Mouse (Mus musculus) forebrain, embryonic 15.5 days (tissue): ENCODE measurements at regions not wholly inside any gene's neighbourhood (a gene's known extent, or its start where the extent isn't known, plus 50 kb on each side); places are given as distances from the start of the nearest gene placed in this dataset.

Experiments used
- ATAC-seq: fragments of 200-750 bp; cut with Nextera tagmentation; replicated peaks from 2 replicates; pipeline ENCODE4 v1.8.0; 2017; ENCODE audit warnings: mild to moderate bottlenecking, moderate TSS enrichment, moderate library complexity
- H3K27ac ChIP-seq: fragments of 300-500 bp; sonication (generic); replicated peaks from 2 replicates; pipeline ENCODE4 v1.5.1; 2015; ENCODE audit warnings: mild to moderate bottlenecking, inconsistent platforms
- H3K27me3 ChIP-seq: fragments of 300-500 bp; sonication (generic); 2 replicates; pipeline ENCODE4 v1.6.1; 2015; ENCODE audit warnings: inconsistent platforms
- H3K36me3 ChIP-seq: fragments of 300-500 bp; sonication (generic); 2 replicates; pipeline ENCODE4 v1.6.1; 2015; ENCODE audit warnings: mild to moderate bottlenecking, inconsistent platforms
- H3K4me1 ChIP-seq: fragments of 300-500 bp; sonication (generic); 2 replicates; pipeline ENCODE4 v1.6.1; 2015; ENCODE audit warnings: inconsistent platforms
- H3K4me2 ChIP-seq: fragments of 300-500 bp; sonication (generic); replicated peaks from 2 replicates; pipeline ENCODE4 v1.6.1; 2015; ENCODE audit warnings: mild to moderate bottlenecking, inconsistent platforms
- H3K4me3 ChIP-seq: fragments of 300-500 bp; sonication (generic); 2 replicates; pipeline ENCODE4 v1.5.1; 2015; ENCODE audit warnings: mild to moderate bottlenecking, inconsistent platforms
- H3K9ac ChIP-seq: fragments of 300-500 bp; sonication (generic); replicated peaks from 2 replicates; pipeline ENCODE4 v1.6.1; 2015; ENCODE audit warnings: mild to moderate bottlenecking, inconsistent platforms
- H3K9me3 ChIP-seq: fragments of 300-500 bp; sonication (generic); 2 replicates; pipeline ENCODE4 v1.6.1; 2016; ENCODE audit warnings: inconsistent platforms
- WGBS: fragments of 180-500 bp; shearing (Covaris S2); methylation state at CpG from one replicate; pipeline ENCODE4 v1.1.7; 2015; ENCODE audit warnings: mixed read lengths; 5-methylcytosine and 5-hydroxymethylcytosine counted together

- no peak overlapping the region for H3K27ac ChIP-seq
- H3K9me3 ChIP-seq: no peaks in the 10 kb centered on the region
- H3K9ac ChIP-seq: no peak overlapping the region
- no peaks in the 10 kb centered on the region for H3K4me1 ChIP-seq
- no peak for ATAC-seq
- no peaks in the 10 kb centered on the region for H3K36me3 ChIP-seq
- no peak overlapping the region for H3K4me2 ChIP-seq
- WGBS: 72% methylated on average over 2 of the region's 2 CpGs
- no peaks in the 10 kb centered on the region for H3K27me3 ChIP-seq
- H3K4me3 ChIP-seq: no peak overlapping the region
Measured at GRCm38 (mm10) chr10:108071424-108071823, 90.6 kb upstream of the Ppp1r12a start.

DNA sequence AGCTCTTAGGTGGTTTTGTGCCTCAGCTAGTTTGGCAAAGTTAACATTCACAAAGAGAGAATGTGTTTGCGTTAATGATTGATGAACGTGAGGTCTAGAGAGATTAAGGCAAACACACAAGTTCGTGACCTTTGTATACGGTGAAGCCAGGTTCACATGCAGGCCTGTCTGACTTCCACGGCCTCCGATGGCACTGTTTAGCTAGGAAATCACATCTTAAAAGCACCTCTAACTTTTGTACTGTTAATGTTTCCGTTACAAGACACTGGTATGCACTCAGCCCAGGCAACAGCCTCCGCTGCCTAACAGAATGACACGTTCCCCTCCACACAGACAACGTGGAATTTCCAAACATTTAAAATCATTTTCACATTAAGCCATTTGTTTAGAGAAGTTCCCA is 94.3 kb upstream of the Ppp1r12a start:
- Histone ChIP-seq H3K9ac (no peak overlapping the region), H3K4me3 (no peak overlapping the region), H3K27ac (no peak overlapping the region), H3K27me3 (no peaks in the 10 kb centered on the region), H3K4me2 (no peak overlapping the region), H3K9me3 (no peaks in the 10 kb centered on the region), H3K36me3 (no peaks in the 10 kb centered on the region), H3K4me1 (no peaks in the 10 kb centered on the region)
- no peak for ATAC-seq
- 83% methylated on average over 10 of the region's 10 CpGs for WGBS

DNA sequence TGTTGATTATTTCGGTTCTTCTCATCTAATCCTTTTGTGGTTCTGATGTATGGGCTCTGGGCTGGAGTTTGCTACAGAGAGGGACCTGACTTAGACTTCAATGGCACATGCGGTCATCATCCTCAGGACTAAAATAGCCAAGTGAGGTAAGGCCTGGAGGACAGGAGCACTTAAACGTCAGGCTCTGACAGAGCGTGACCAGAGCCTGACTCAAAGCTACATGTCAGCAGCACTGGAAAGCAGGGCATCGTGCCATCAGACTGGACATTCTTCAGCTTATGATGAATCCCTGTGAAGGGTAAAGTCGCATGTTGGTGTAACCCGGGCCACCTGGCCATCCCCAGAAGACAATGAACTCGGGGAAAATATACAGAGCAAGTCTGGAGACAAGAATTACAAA is 95.8 kb upstream of the Ppp1r12a start:
- ATAC-seq: no peak
- no peaks in the 10 kb centered on the region for H3K27me3 ChIP-seq
- no peaks in the 10 kb centered on the region for H3K36me3 ChIP-seq
- no peaks in the 10 kb centered on the region for H3K4me1 ChIP-seq
- H3K9me3 ChIP-seq: no peaks in the 10 kb centered on the region
- no peak overlapping the region for H3K27ac ChIP-seq
- WGBS: 89% methylated on average over 8 of the region's 8 CpGs
- H3K4me2 ChIP-seq: no peak overlapping the region
- H3K9ac ChIP-seq: no peak overlapping the region
- H3K4me3 ChIP-seq: no peak overlapping the region

DNA sequence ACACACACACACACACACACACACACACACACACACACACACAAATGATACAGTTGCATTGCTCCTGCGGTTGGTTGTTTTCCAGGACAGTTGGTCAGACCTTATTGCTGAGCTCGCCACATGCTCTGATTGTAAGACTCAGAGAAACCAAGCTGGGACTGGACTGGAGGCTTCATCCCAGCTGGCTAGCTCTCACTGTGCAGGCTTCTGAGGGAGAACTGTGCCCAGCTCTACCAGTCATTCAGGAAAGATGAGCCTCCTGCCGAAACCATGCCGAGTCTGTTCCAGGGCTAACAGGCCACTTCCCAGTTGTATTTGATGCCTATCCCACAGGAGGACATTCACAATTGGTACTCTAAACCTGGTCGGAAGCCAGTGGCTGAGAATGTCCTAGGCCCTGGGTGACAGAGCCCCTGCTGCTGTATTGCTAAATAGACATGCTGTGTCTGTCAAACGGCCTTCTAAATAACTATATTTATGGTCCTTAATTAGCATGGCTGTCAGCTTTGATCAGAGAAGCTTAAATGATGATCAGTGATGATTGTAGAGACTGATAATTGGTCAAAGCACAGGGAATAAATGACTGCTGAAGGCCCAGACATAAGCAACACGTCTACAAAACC is 100.1 kb upstream of the Ppp1r12a start:
- WGBS: 41% methylated on average over 7 of the region's 7 CpGs
- H3K4me3 ChIP-seq: no peak overlapping the region
- no peaks in the 10 kb centered on the region for H3K36me3 ChIP-seq
- no peak overlapping the region for H3K4me2 ChIP-seq
- ATAC-seq: peak; percentile 75
- H3K27me3 ChIP-seq: no peaks in the 10 kb centered on the region
- no peaks in the 10 kb centered on the region for H3K9me3 ChIP-seq
- no peak overlapping the region for H3K27ac ChIP-seq
- H3K9ac ChIP-seq: no peak overlapping the region
- no peaks in the 10 kb centered on the region for H3K4me1 ChIP-seq

GRCm38 (mm10) chr10:108060554-108060953 is 101.4 kb upstream of the Ppp1r12a start:
- Histone ChIP-seq H3K9me3 (no peaks in the 10 kb centered on the region), H3K9ac (no peak overlapping the region), H3K27me3 (no peaks in the 10 kb centered on the region), H3K36me3 (no peaks in the 10 kb centered on the region), H3K4me1 (no peaks in the 10 kb centered on the region), H3K4me2 (no peak overlapping the region), H3K4me3 (no peak overlapping the region), H3K27ac (no peak overlapping the region)
- 64% methylated on average over 3 of the region's 3 CpGs for WGBS
- 0 out of 2 replicates have a peak, but pooled peaks have one; percentile 38 for ATAC-seq

DNA sequence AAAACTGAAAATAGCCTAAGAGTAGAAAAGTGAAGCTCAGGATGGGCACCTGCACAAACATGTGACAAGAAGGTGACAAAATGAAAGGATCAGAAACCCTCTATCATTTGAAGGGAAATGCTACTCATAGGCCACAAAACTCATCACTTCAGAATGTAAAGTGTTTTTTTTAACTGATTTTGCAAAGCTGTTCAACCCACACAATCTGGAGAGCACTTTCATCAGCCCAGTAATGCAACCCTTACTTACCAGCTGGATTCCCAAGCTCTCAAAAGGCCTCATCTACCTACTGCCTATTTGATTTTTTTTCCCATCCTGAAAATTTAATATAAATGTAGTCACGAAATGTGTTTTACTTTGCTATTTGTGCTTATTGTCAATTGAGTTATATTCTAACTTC is 110.4 kb upstream of the Ppp1r12a start:
- Histone ChIP-seq H3K4me2 (no peak overlapping the region), H3K27ac (no peak overlapping the region), H3K4me1 (no peaks in the 10 kb centered on the region), H3K27me3 (no peaks in the 10 kb centered on the region), H3K4me3 (no peak overlapping the region), H3K9ac (no peak overlapping the region), H3K36me3 (no peaks in the 10 kb centered on the region), H3K9me3 (no peaks in the 10 kb centered on the region)
- WGBS: 95% methylated on average over 1 of the region's 1 CpGs
- ATAC-seq: no peak

GRCm38 (mm10) chr10:108048426-108048825 is 113.6 kb upstream of the Ppp1r12a start:
- H3K27me3 ChIP-seq: no peaks in the 10 kb centered on the region
- H3K4me1 ChIP-seq: no peaks in the 10 kb centered on the region
- no peak overlapping the region for H3K4me3 ChIP-seq
- H3K9ac ChIP-seq: no peak overlapping the region
- H3K9me3 ChIP-seq: no peaks in the 10 kb centered on the region
- H3K4me2 ChIP-seq: no peak overlapping the region
- no peak overlapping the region for H3K27ac ChIP-seq
- ATAC-seq: no peak
- 91% methylated on average over 2 of the region's 2 CpGs for WGBS
- H3K36me3 ChIP-seq: no peaks in the 10 kb centered on the region

DNA sequence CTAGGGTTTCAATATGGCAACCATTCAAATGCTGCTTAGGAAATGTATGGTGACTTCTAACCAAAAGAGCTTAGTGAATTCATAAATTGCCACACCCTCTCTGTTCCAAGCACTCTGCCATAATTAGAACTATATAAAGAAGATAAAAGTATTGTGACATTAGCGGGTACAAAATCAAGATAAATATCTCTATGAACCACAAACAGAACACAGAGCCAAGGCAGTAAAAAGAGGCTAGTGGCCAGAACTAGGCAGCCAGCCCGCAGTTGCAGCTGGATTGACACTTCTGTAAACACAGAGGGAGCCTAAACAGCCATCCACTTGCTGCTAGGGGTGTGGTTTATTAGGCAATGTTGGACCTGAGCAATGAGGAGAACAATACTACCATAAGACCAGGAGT is 118.5 kb upstream of the Ppp1r12a start:
- Histone ChIP-seq H3K27ac (no peak overlapping the region), H3K9me3 (no peaks in the 10 kb centered on the region)

GRCm38 (mm10) chr10:108040027-108040426 is 122.0 kb upstream of the Ppp1r12a start:
- no peak for ATAC-seq
- H3K4me3 ChIP-seq: no peak overlapping the region
- H3K9ac ChIP-seq: no peak overlapping the region
- H3K27ac ChIP-seq: no peak overlapping the region
- peaks cover 9% of the 10 kb centered on the region for H3K4me1 ChIP-seq
- no peaks in the 10 kb centered on the region for H3K36me3 ChIP-seq
- no peaks in the 10 kb centered on the region for H3K27me3 ChIP-seq
- H3K4me2 ChIP-seq: no peak overlapping the region
- no peaks in the 10 kb centered on the region for H3K9me3 ChIP-seq

More for the DNA sequence above, 118.5 kb upstream of the Ppp1r12a start:
- 80% methylated on average over 2 of the region's 2 CpGs for WGBS
- H3K4me1 ChIP-seq: no peaks in the 10 kb centered on the region
- no peaks in the 10 kb centered on the region for H3K36me3 ChIP-seq
- H3K4me2 ChIP-seq: no peak overlapping the region
- H3K27me3 ChIP-seq: no peaks in the 10 kb centered on the region
- no peak overlapping the region for H3K9ac ChIP-seq
- ATAC-seq: no peak
- no peak overlapping the region for H3K4me3 ChIP-seq

DNA sequence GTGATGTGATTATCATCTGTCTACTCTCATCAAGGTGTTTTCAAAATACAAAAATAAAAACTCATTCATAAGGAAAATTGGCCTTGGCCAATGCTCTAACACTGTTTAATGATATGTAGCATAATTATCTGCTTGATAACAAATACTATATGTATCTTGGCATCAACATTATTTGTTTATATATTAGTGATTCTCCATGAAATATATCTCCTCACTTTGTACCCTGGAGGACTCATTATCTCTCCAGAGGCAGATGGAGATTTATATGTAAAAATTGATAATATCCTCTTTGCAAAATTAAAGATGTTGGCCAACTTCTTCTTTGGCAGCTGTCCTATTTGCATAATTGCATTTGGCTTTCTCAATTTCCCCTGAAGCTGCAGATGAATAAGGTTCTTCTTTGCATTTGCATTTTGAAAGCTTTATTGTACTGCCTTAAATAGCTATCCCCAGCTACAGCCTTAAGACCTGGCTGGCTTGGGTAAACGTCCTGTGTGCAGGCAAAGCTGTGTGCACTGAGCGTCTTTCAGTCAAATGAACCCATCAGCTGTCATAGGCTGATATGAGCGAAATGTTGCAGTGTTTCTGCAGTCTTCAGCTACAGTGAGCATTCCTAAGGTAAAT is 124.7 kb upstream of the Otogl start:
- 21% methylated on average over 3 of the region's 3 CpGs for WGBS
- H3K9ac ChIP-seq: no peak overlapping the region
- no peaks in the 10 kb centered on the region for H3K36me3 ChIP-seq
- peak overlapping the region; percentile 55; the same call in 1 of the 2 replicates for H3K27ac ChIP-seq
- H3K4me1 ChIP-seq: peaks cover 9% of the 10 kb centered on the region
- no peak overlapping the region for H3K4me3 ChIP-seq
- peak; percentile 82 for ATAC-seq
- H3K4me2 ChIP-seq: no peak overlapping the region
- H3K9me3 ChIP-seq: no peaks in the 10 kb centered on the region
- no peaks in the 10 kb centered on the region for H3K27me3 ChIP-seq

DNA sequence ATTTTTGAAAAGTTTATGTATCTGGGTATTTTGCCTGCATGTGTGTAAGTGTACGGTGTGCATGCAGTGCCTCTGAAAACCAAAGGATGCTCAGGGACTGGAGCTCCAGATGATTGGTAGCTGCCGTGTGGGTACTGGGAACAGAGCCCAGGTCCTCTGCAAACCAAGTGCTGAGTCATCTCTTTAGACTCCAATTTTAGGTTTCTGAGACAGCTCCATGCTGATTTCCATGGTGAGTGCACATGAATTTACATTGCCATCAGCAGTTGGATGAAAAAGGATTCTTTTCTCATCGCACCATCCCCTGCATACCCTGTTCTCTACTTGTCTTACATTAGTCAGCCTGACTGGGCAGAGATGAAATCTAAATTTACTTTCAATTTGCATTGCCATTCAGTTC is 122.1 kb upstream of the Otogl start:
- Histone ChIP-seq H3K4me1 (peaks cover 9% of the 10 kb centered on the region), H3K36me3 (no peaks in the 10 kb centered on the region), H3K27me3 (no peaks in the 10 kb centered on the region), H3K9me3 (no peaks in the 10 kb centered on the region), H3K9ac (no peak overlapping the region), H3K27ac (no peak overlapping the region), H3K4me3 (no peak overlapping the region), H3K4me2 (no peak overlapping the region)
- 88% methylated on average over 3 of the region's 3 CpGs for WGBS
- ATAC-seq: no peak

DNA sequence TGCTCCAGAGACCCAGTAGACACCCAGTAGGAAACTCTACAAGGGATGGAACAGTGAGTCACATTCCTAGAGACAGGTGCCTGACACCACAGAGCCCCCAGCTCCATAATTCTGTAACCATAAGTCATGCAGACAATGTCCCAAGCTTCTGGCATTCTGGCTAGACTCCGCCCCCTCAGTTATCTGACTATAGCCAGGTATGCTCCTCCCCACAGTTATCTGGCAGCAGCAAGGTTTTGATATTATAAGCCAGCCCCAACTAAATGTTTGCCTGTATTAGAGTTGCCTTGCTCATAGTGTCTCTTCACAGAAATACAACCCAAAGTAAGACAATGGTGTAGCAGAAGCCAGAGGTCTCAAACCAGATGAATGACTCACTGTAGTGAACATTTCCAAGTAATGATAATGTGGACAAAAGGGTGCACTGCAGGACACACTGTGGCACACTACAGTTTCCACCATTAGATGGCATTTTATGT is 121.4 kb upstream of the Otogl start:
- WGBS: 100% methylated on average over 1 of the region's 1 CpGs
- Histone ChIP-seq H3K36me3 (no peaks in the 10 kb centered on the region), H3K9ac (no peak overlapping the region), H3K4me1 (peaks cover 9% of the 10 kb centered on the region), H3K27ac (no peak overlapping the region), H3K4me2 (no peak overlapping the region), H3K4me3 (no peak overlapping the region), H3K27me3 (no peaks in the 10 kb centered on the region), H3K9me3 (no peaks in the 10 kb centered on the region)
- ATAC-seq: no peak

DNA sequence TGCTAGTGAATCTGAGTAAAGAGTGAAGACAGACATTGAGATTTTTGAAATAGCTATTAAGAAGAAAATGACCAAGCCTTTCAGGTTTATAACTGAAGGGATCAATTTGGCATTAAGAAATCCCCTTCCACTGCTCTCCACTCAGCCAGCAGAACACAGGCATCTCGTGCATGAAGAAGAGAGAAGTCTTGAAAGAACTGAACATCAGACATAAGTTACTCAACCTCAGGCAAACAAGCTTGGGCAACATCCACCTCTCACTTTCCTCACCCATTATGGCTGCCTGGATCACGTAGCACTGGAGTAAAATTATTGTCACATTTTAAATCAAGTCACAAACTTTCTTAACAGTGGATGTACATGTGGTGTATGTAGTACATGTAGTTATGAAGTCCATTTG is 115.6 kb upstream of the Otogl start:
- Histone ChIP-seq H3K4me3 (no peak overlapping the region), H3K9me3 (no peaks in the 10 kb centered on the region), H3K27ac (no peak overlapping the region), H3K36me3 (no peaks in the 10 kb centered on the region), H3K27me3 (no peaks in the 10 kb centered on the region), H3K4me2 (no peak overlapping the region), H3K9ac (no peak overlapping the region), H3K4me1 (no peaks in the 10 kb centered on the region)
- 75% methylated on average over 2 of the region's 2 CpGs for WGBS
- no peak for ATAC-seq
